Mouse (Mus musculus) neutrophil, adult 65 days (primary cell): ENCODE results near the gene Foxi1. TPM values are rescaled to one million over a fixed set of nuclear protein-coding genes. Genes with fewer than 3 reads are reported as not detected.

Experiments used
- total RNA-seq: library from RNA; stranded (reverse); gene quantifications from 2 replicates; pipeline ENCODE4 v1.2.4, GENCODE M21; 2023

Gene Foxi1
- total RNA-seq, result not detected in 2 replicates

DNA sequence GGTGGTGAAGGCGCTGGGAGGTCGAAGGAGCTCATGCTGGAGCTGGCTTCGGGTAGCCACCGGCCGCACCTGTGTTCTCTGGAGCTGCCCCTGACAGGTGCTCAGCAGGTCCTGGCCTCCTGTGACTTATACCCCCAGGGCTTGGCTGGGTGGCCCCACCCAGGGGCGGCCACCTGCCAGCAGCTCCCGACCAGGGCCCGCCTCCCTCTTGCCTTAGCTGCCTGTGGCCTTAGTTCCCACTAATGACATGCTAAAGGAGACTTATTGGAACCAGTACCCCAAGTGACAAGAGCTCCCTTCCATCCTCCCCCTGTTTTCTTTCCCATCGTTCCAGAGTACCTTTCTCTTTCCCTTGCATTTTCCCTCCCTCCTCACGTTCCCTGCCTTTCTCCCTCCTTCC, at the start of gene Foxi1:
Gene Foxi1, minus strand, starts transcription at position 101 of the 400 bp plus-strand sequence.

Other genes with a start within 250 kb of the Foxi1 start
- gene Kcnmb1, start 245.1 kb downstream of the Foxi1 start, total RNA-seq, result not detected in 2 replicates
- gene Kcnip1, start 214.9 kb downstream of the Foxi1 start, total RNA-seq, result not detected in 2 replicates
- 161 and 165 TPM in 2 replicates for gene Lcp2, start 161.2 kb downstream of the Foxi1 start, total RNA-seq
- gene 4930469K13Rik, start 109.5 kb downstream of the Foxi1 start, total RNA-seq, result not detected in 2 replicates
- not detected in 2 replicates for gene Fam196b, start 106.7 kb upstream of the Foxi1 start, total RNA-seq